Mouse (Mus musculus): ENCODE results near the gene Gm44973. TPM values are rescaled to one million over a fixed set of nuclear protein-coding genes. Genes with fewer than 3 reads are reported as not detected.

Gm44973 gene
- total RNA-seq (2023): not detected

GRCm38 (mm10) chr7:5015118-5016001 is at the start of gene Gm44973:
Gm44973 (plus strand) TSS chr7:5015496.

GRCm38 (mm10) chr7:4971068-4971467 is 44.2 kb upstream of the Gm44973 start, which contains the start of gene Sbk3:
Sbk3 (minus strand) TSS chr7:4971168.

GRCm38 (mm10) chr7:4996003-4996895 is 19.0 kb upstream of the Gm44973 start, which contains the start of gene Zfp579:
Zfp579 (minus strand) TSS chr7:4996158.

GRCm38 (mm10) chr7:5014251-5015117 is 812 bp upstream of the Gm44973 start, which contains the start of the genes Zfp524 and Fiz1:
Zfp524 (plus strand) TSS chr7:5014415.
Fiz1 (minus strand) TSS chr7:5014697.

GRCm38 (mm10) chr7:5020000-5020681 is 4.8 kb downstream of the Gm44973 start, which contains the start of the genes Zfp865 and Ccdc106:
Zfp865 (plus strand) TSS chr7:5020376.
Ccdc106 (plus strand) TSS chr7:5020553.

GRCm38 (mm10) chr7:5033818-5034217 is 18.5 kb downstream of the Gm44973 start, which contains the start of gene 4632433K11Rik:
4632433K11Rik (plus strand) TSS chr7:5034118.

GRCm38 (mm10) chr7:5038109-5038732 is 22.9 kb downstream of the Gm44973 start, which contains the start of gene Zfp784:
Zfp784 (minus strand) TSS chr7:5038446.

GRCm38 (mm10) chr7:5051193-5052192 is 36.2 kb downstream of the Gm44973 start, which contains the start of gene Zfp580:
Zfp580 (plus strand) TSS chr7:5051538.

GRCm38 (mm10) chr7:5061774-5062359 is 46.6 kb downstream of the Gm44973 start, which contains the start of gene U2af2:
U2af2 (plus strand) TSS chr7:5062143.

GRCm38 (mm10) chr7:5080010-5080751 is 64.9 kb downstream of the Gm44973 start, which contains the start of gene Epn1:
Epn1 (plus strand) TSS chr7:5080235.

Other genes with a start within 250 kb of the Gm44973 start
- not detected for gene Fam71e2, start 244.2 kb upstream of the Gm44973 start, total RNA-seq (2023)
- not detected for gene Il11, start 232.6 kb upstream of the Gm44973 start, total RNA-seq (2023)
- gene Tmem190, start 232.6 kb upstream of the Gm44973 start, total RNA-seq (2023): not detected
- 1 to 10 TPM; 1.4 to 2.7 TPM for gene Tmem238, start 225.8 kb upstream of the Gm44973 start, total RNA-seq (2023)
- 1,000 to 10,000 TPM; 2,356 to 2,505 TPM for gene Rpl28, start 222.6 kb upstream of the Gm44973 start, total RNA-seq (2023)
- 100 to 1,000 TPM; 160 to 166 TPM for gene Ube2s, start 202.9 kb upstream of the Gm44973 start, total RNA-seq (2023)
- gene Shisa7, start 170.8 kb upstream of the Gm44973 start, total RNA-seq (2023): under 1 TPM; 0.23 to 0.36 TPM
- gene Isoc2b, start 145.2 kb upstream of the Gm44973 start, total RNA-seq (2023): 1 to 10 TPM; 4.1 to 4.2 TPM
- 10 to 100 TPM; 10.4 to 13.5 TPM for gene Isoc2a, start 138.3 kb upstream of the Gm44973 start, total RNA-seq (2023)
- gene Gm36210, start 109.0 kb upstream of the Gm44973 start, total RNA-seq (2023): not detected
- 10 to 100 TPM; 30.9 to 32.3 TPM for gene Zfp628, start 100.3 kb upstream of the Gm44973 start, total RNA-seq (2023)
- 10 to 100 TPM; 10.5 to 10.7 TPM for gene Nat14, start 93.5 kb upstream of the Gm44973 start, total RNA-seq (2023)
- 1 to 10 TPM in 1 of 2 experiments, under 1 TPM in 1; 0.73 to 1.3 TPM for gene Ssc5d, start 89.7 kb upstream of the Gm44973 start, total RNA-seq (2023)
- gene Sbk2, start 51.1 kb upstream of the Gm44973 start, total RNA-seq (2023): 1 to 10 TPM in 1 of 2 experiments, not detected in 1; 1.4 TPM
- gene Sbk3, start 44.3 kb upstream of the Gm44973 start, total RNA-seq (2023): not detected
- 10 to 100 TPM; 33.7 to 35.1 TPM for gene Zfp579, start 19.3 kb upstream of the Gm44973 start, total RNA-seq (2023)
- gene Zfp524, start 1.1 kb upstream of the Gm44973 start, total RNA-seq (2023): 10 to 100 TPM; 16.2 to 17.2 TPM
- 10 to 100 TPM; 49.3 to 54.1 TPM for gene Fiz1, start 799 bp upstream of the Gm44973 start, total RNA-seq (2023)
- gene Zfp865, start 4.9 kb downstream of the Gm44973 start, total RNA-seq (2023): 10 to 100 TPM; 56.0 to 56.5 TPM
- 1 to 10 TPM in 1 of 2 experiments, not detected in 1; 1.2 TPM for gene Ccdc106, start 5.1 kb downstream of the Gm44973 start, total RNA-seq (2023)
- under 1 TPM in 1 of 2 experiments, not detected in 1; 0.55 TPM for gene 4632433K11Rik, start 18.6 kb downstream of the Gm44973 start, total RNA-seq (2023)
- 1 to 10 TPM; 5.9 TPM for gene Zfp784, start 22.9 kb downstream of the Gm44973 start, total RNA-seq (2023)
- 1 to 10 TPM; 5.6 to 7.3 TPM for gene Zfp580, start 36.0 kb downstream of the Gm44973 start, total RNA-seq (2023)
- gene U2af2, start 46.6 kb downstream of the Gm44973 start, total RNA-seq (2023): 100 to 1,000 TPM; 454 to 464 TPM
- 100 to 1,000 TPM; 107 to 112 TPM for gene Epn1, start 64.7 kb downstream of the Gm44973 start, total RNA-seq (2023)
- gene Rfpl4, start 101.5 kb downstream of the Gm44973 start, total RNA-seq (2023): not detected
- gene Rasl2-9, start 110.5 kb downstream of the Gm44973 start, total RNA-seq (2023): not detected
- not detected for gene Vmn1r55, start 134.2 kb downstream of the Gm44973 start, total RNA-seq (2023)
- not detected for gene Vmn1r56, start 181.3 kb downstream of the Gm44973 start, total RNA-seq (2023)
- gene Vmn1r57, start 203.0 kb downstream of the Gm44973 start, total RNA-seq (2023): not detected

Measured in T-cell, adult 66 days (primary cell).